ENCODE assay signal across 39 mouse cellular contexts in the genomic region with DNA sequence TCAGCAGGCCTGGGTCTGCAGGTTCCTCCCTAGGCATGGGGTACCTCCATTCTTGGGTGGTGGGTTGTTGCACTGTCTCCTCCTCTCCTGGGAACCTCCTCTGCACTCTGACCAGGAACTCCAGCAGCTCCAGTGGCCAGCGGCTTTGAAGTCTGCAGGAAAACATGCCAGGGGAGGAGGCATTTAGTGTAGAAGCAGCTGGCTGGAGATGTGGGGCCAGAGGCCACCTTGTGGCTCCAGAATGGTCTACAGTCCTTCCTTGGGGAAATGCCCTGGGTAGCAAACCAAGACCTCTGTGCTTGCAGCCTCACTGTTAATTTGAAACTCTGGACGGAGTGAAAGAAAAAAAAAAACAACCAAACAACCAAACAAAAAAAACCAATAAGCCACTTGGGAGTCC. TPM values are rescaled to one million over a fixed set of nuclear protein-coding genes. Genes with fewer than 3 reads are reported as not detected.
DNase-seq lines count a peak whose midpoint lies in the region; ATAC-seq and TF ChIP-seq lines count a peak whose summit lies in the region.
"Had no signal": no experiment of that assay in that cellular context is flagged by ENCODE, and none has a peak within 500 bp of the region (broad histone marks: within the 10 kb centered on the region; RNA-seq: fewer than 3 reads in every experiment).

No protein-coding gene starts in this region.

- DNase-seq in forebrain, embryonic 11.5 days (ENCODE audit: low spot score) = peak; percentile 38
- peak; percentile 31 for DNase-seq in kidney, postnatal 0 days (ENCODE audit: low spot score)
- peak; percentile 81 for DNase-seq in liver, adult 2 months (ENCODE audit: extremely low read depth, low read depth, low spot score)
- no peak for DNase-seq in hindbrain, embryonic 14.5 days (ENCODE audit: low spot score)
- DNase-seq: adrenal gland, adult 8-10 months; cerebellum, adult 2 months; cerebellum, postnatal 25 days; gastrocnemius, adult 2 months; heart, postnatal 14 days; lung, adult 2 months; lung, postnatal 10 days; midbrain, embryonic 14.5 days; retina, postnatal 1 day; right cerebral cortex, postnatal 14 days; thymus, postnatal 14 days had no signal

- H3K4me2 ChIP-seq in forebrain, embryonic 11.5 days (ENCODE audit: low read depth, low read length, severe bottlenecking) = no peak overlapping the region
- no peak overlapping the region for H3K4me2 ChIP-seq in forebrain, embryonic 12.5 days
- H3K4me2 ChIP-seq in kidney, postnatal 0 days (ENCODE audit: low read length) = no peak overlapping the region
- H3K4me2 ChIP-seq in kidney, embryonic 16.5 days (replicated peaks; ENCODE audit: low read depth, low read length) = no peak overlapping the region
- H3K4me2 ChIP-seq in liver, embryonic 12.5 days = no peak overlapping the region
- no peak overlapping the region for H3K4me2 ChIP-seq in liver, embryonic 16.5 days (ENCODE audit: low read depth, low read length)
- no peak overlapping the region for H3K4me2 ChIP-seq in hindbrain, embryonic 14.5 days (replicated peaks)
- H3K4me2 ChIP-seq: embryonic facial prominence, embryonic 12.5 days; heart, embryonic 13.5 days; hindbrain, embryonic 12.5 days; kidney, embryonic 15.5 days; limb, embryonic 13.5 days; neural tube, embryonic 15.5 days; stomach, embryonic 15.5 days had no signal

- H3K4me1 ChIP-seq in forebrain, embryonic 11.5 days (replicated peaks; ENCODE audit: control insufficient read depth, insufficient read depth, low read length) = no peaks in the 10 kb centered on the region
- no peaks in the 10 kb centered on the region for H3K4me1 ChIP-seq in forebrain, embryonic 12.5 days
- H3K4me1 ChIP-seq in kidney, postnatal 0 days (replicated peaks; ENCODE audit: insufficient read depth, low read length) = no peaks in the 10 kb centered on the region
- no peaks in the 10 kb centered on the region for H3K4me1 ChIP-seq in kidney, embryonic 16.5 days (ENCODE audit: insufficient read depth, low read length)
- peaks cover 40% of the 10 kb centered on the region for H3K4me1 ChIP-seq in liver, adult 2 months (ENCODE audit: control insufficient read depth, insufficient read depth, low read length)
- H3K4me1 ChIP-seq in liver, embryonic 12.5 days = 0 out of 2 replicates have a peak, but pooled peaks cover 4% of the 10 kb centered on the region
- H3K4me1 ChIP-seq in liver, embryonic 16.5 days (ENCODE audit: control insufficient read depth, low read depth, low read length) = no peaks in the 10 kb centered on the region; the same call in 1 of the 2 replicates
- H3K4me1 ChIP-seq in hindbrain, embryonic 14.5 days (replicated peaks; ENCODE audit: control insufficient read depth, insufficient read depth, low read length) = no peaks in the 10 kb centered on the region
- H3K4me1 ChIP-seq: embryonic facial prominence, embryonic 12.5 days; hindbrain, embryonic 12.5 days; kidney, embryonic 15.5 days; limb, embryonic 13.5 days; neural tube, embryonic 15.5 days; stomach, embryonic 15.5 days had no signal

- H3K9ac ChIP-seq in forebrain, embryonic 11.5 days (ENCODE audit: low read length) = no peak overlapping the region
- no peak overlapping the region for H3K9ac ChIP-seq in forebrain, embryonic 12.5 days
- H3K9ac ChIP-seq in kidney, postnatal 0 days (ENCODE audit: low read depth, low read length) = no peak overlapping the region
- H3K9ac ChIP-seq in kidney, embryonic 16.5 days (replicated peaks; ENCODE audit: low read length) = no peak overlapping the region
- peak overlapping the region; percentile 49 for H3K9ac ChIP-seq in liver, adult 2 months (ENCODE audit: low read depth, low read length)
- H3K9ac ChIP-seq in liver, embryonic 12.5 days = no peak overlapping the region
- no peak overlapping the region for H3K9ac ChIP-seq in liver, embryonic 16.5 days (ENCODE audit: low read depth, low read length)
- no peak overlapping the region for H3K9ac ChIP-seq in hindbrain, embryonic 14.5 days
- H3K9ac ChIP-seq: embryonic facial prominence, embryonic 12.5 days; heart, embryonic 13.5 days; hindbrain, embryonic 12.5 days; kidney, embryonic 15.5 days; limb, embryonic 13.5 days; neural tube, embryonic 15.5 days; stomach, embryonic 15.5 days had no signal

- TF ChIP-seq POLR2A in liver, adult 2 months (IDR thresholded peaks at IDR 0.05; ENCODE audit: extremely low read depth, insufficient read depth, low read length) = no peak

- H3K79me2 ChIP-seq in liver, adult 2 months (ENCODE audit: control insufficient read depth, insufficient read depth, low read length) = peaks cover under 1% of the 10 kb centered on the region; the same call in 1 of the 2 replicates

- no peaks in the 10 kb centered on the region for H3K27me3 ChIP-seq in forebrain, embryonic 11.5 days (ENCODE audit: control insufficient read depth, insufficient read depth, low read length)
- no peaks in the 10 kb centered on the region for H3K27me3 ChIP-seq in forebrain, embryonic 12.5 days
- H3K27me3 ChIP-seq in kidney, postnatal 0 days (ENCODE audit: insufficient read depth, low read length) = no peaks in the 10 kb centered on the region
- no peaks in the 10 kb centered on the region for H3K27me3 ChIP-seq in kidney, embryonic 16.5 days (ENCODE audit: insufficient read depth, low read length)
- H3K27me3 ChIP-seq in liver, adult 2 months (ENCODE audit: control insufficient read depth, insufficient read depth, low read length) = no peaks in the 10 kb centered on the region
- H3K27me3 ChIP-seq in liver, embryonic 12.5 days (replicated peaks) = no peaks in the 10 kb centered on the region
- no peaks in the 10 kb centered on the region for H3K27me3 ChIP-seq in liver, embryonic 16.5 days (ENCODE audit: control insufficient read depth, insufficient read depth, low read depth, low read length)
- no peaks in the 10 kb centered on the region for H3K27me3 ChIP-seq in hindbrain, embryonic 14.5 days (ENCODE audit: control insufficient read depth, insufficient read depth, low read length)
- H3K27me3 ChIP-seq: embryonic facial prominence, embryonic 12.5 days; hindbrain, embryonic 12.5 days; kidney, embryonic 15.5 days; limb, embryonic 13.5 days; neural tube, embryonic 15.5 days; stomach, embryonic 15.5 days had no signal

- peak; percentile 53; the same call in 1 of the 2 replicates for TF ChIP-seq CTCF in kidney, postnatal 0 days (IDR thresholded peaks at IDR 0.05; ENCODE audit: low read depth)
- peak; percentile 47 for TF ChIP-seq CTCF in liver, adult 2 months (IDR thresholded peaks at IDR 0.05; ENCODE audit: low read depth, low read length)

- H3K9me3 ChIP-seq in forebrain, embryonic 11.5 days (ENCODE audit: control insufficient read depth, low read length) = no peaks in the 10 kb centered on the region
- no peaks in the 10 kb centered on the region for H3K9me3 ChIP-seq in forebrain, embryonic 12.5 days
- no peaks in the 10 kb centered on the region for H3K9me3 ChIP-seq in kidney, postnatal 0 days (replicated peaks; ENCODE audit: low read length)
- H3K9me3 ChIP-seq in kidney, embryonic 16.5 days (ENCODE audit: low read length) = no peaks in the 10 kb centered on the region
- no peaks in the 10 kb centered on the region; the same call in 1 of the 2 replicates for H3K9me3 ChIP-seq in liver, embryonic 12.5 days (replicated peaks)
- H3K9me3 ChIP-seq in liver, embryonic 16.5 days (replicated peaks; ENCODE audit: control insufficient read depth, low read length) = no peaks in the 10 kb centered on the region
- no peaks in the 10 kb centered on the region for H3K9me3 ChIP-seq in hindbrain, embryonic 14.5 days (ENCODE audit: control insufficient read depth, low read length)
- H3K9me3 ChIP-seq: embryonic facial prominence, embryonic 12.5 days; heart, embryonic 13.5 days; hindbrain, embryonic 12.5 days; kidney, embryonic 15.5 days; limb, embryonic 13.5 days; neural tube, embryonic 15.5 days; stomach, embryonic 15.5 days had no signal

- no peak overlapping the region for H3K4me3 ChIP-seq in forebrain, embryonic 11.5 days (ENCODE audit: low read depth, low read length)
- no peak overlapping the region for H3K4me3 ChIP-seq in forebrain, embryonic 12.5 days (replicated peaks)
- no peak overlapping the region for H3K4me3 ChIP-seq in kidney, postnatal 0 days (replicated peaks; ENCODE audit: low read depth, low read length)
- H3K4me3 ChIP-seq in kidney, embryonic 16.5 days (ENCODE audit: low read length) = no peak overlapping the region
- H3K4me3 ChIP-seq in liver, adult 2 months (ENCODE audit: insufficient read depth, low read depth, low read length) = no peak overlapping the region
- no peak overlapping the region for H3K4me3 ChIP-seq in liver, embryonic 12.5 days
- H3K4me3 ChIP-seq in liver, embryonic 16.5 days (ENCODE audit: low read depth, low read length) = no peak overlapping the region
- H3K4me3 ChIP-seq in hindbrain, embryonic 14.5 days (replicated peaks; ENCODE audit: low read length) = no peak overlapping the region
- H3K4me3 ChIP-seq: embryonic facial prominence, embryonic 12.5 days; gastrocnemius, adult 2 months; heart, embryonic 13.5 days; hindbrain, embryonic 12.5 days; kidney, embryonic 15.5 days; limb, embryonic 13.5 days; neural tube, embryonic 15.5 days; stomach, embryonic 15.5 days had no signal

- no peak overlapping the region for H3K27ac ChIP-seq in forebrain, embryonic 11.5 days (ENCODE audit: low read depth, low read length)
- no peak overlapping the region for H3K27ac ChIP-seq in forebrain, embryonic 12.5 days
- H3K27ac ChIP-seq in kidney, postnatal 0 days = no peak overlapping the region
- no peak overlapping the region for H3K27ac ChIP-seq in kidney, embryonic 16.5 days (ENCODE audit: low read length)
- H3K27ac ChIP-seq in liver, adult 2 months (replicated peaks; ENCODE audit: insufficient read depth, low read depth, low read length) = peak overlapping the region; percentile 91
- no peak overlapping the region for H3K27ac ChIP-seq in liver, embryonic 12.5 days
- H3K27ac ChIP-seq in liver, embryonic 16.5 days (ENCODE audit: low read length) = peak overlapping the region; percentile 40
- H3K27ac ChIP-seq in hindbrain, embryonic 14.5 days = no peak overlapping the region
- H3K27ac ChIP-seq: embryonic facial prominence, embryonic 12.5 days; gastrocnemius, adult 2 months; heart, embryonic 13.5 days; hindbrain, embryonic 12.5 days; kidney, embryonic 15.5 days; limb, embryonic 13.5 days; macrophage; neural tube, embryonic 15.5 days; stomach, embryonic 15.5 days had no signal

- H3K36me3 ChIP-seq in forebrain, embryonic 11.5 days (ENCODE audit: control insufficient read depth, insufficient read depth, low read length) = no peaks in the 10 kb centered on the region
- H3K36me3 ChIP-seq in forebrain, embryonic 12.5 days (replicated peaks) = no peaks in the 10 kb centered on the region
- H3K36me3 ChIP-seq in kidney, postnatal 0 days (ENCODE audit: insufficient read depth, low read length) = no peaks in the 10 kb centered on the region
- no peaks in the 10 kb centered on the region for H3K36me3 ChIP-seq in kidney, embryonic 16.5 days (ENCODE audit: insufficient read depth, low read length)
- peaks cover 35% of the 10 kb centered on the region for H3K36me3 ChIP-seq in liver, adult 2 months (ENCODE audit: control insufficient read depth, insufficient read depth, low read length)
- no peaks in the 10 kb centered on the region for H3K36me3 ChIP-seq in liver, embryonic 12.5 days
- no peaks in the 10 kb centered on the region; the same call in 1 of the 2 replicates for H3K36me3 ChIP-seq in liver, embryonic 16.5 days (ENCODE audit: control insufficient read depth, insufficient read depth)
- H3K36me3 ChIP-seq in hindbrain, embryonic 14.5 days (replicated peaks; ENCODE audit: control insufficient read depth, insufficient read depth) = no peaks in the 10 kb centered on the region
- H3K36me3 ChIP-seq: embryonic facial prominence, embryonic 12.5 days; G1E; heart, embryonic 13.5 days; hindbrain, embryonic 12.5 days; kidney, embryonic 15.5 days; limb, embryonic 13.5 days; neural tube, embryonic 15.5 days; stomach, embryonic 15.5 days had no signal

- 73% methylated on average over 2 of the region's 2 CpGs for WGBS in forebrain, embryonic 11.5 days
- WGBS in forebrain, embryonic 12.5 days = 56% methylated on average over 2 of the region's 2 CpGs
- 33% methylated on average over 2 of the region's 2 CpGs for WGBS in kidney, postnatal 0 days
- 48% methylated on average over 2 of the region's 2 CpGs for WGBS in kidney, embryonic 16.5 days
- 23% methylated on average over 2 of the region's 2 CpGs for WGBS in liver, adult 2 months
- WGBS in liver, embryonic 12.5 days (ENCODE audit: insufficient replicate concordance) = 28% methylated on average over 2 of the region's 2 CpGs
- 45% methylated on average over 2 of the region's 2 CpGs for WGBS in liver, embryonic 16.5 days (ENCODE audit: insufficient replicate concordance)
- WGBS in hindbrain, embryonic 14.5 days = 56% methylated on average over 2 of the region's 2 CpGs

- ATAC-seq in forebrain, embryonic 11.5 days (replicated peaks; ENCODE audit: low FRiP score) = no peak
- ATAC-seq in forebrain, embryonic 12.5 days (ENCODE audit: low FRiP score) = no peak
- ATAC-seq in kidney, postnatal 0 days (replicated peaks; ENCODE audit: low FRiP score, low read depth) = no peak
- ATAC-seq in kidney, embryonic 16.5 days (ENCODE audit: low FRiP score, low TSS enrichment) = no peak
- no peak for ATAC-seq in liver, embryonic 12.5 days
- ATAC-seq in liver, embryonic 16.5 days (ENCODE audit: low read depth) = no peak
- ATAC-seq in hindbrain, embryonic 14.5 days (ENCODE audit: low FRiP score) = no peak
- ATAC-seq: forebrain, embryonic 16.5 days had no signal

RNA-seq across cellular contexts. Expression of a gene that starts 39.6 kb away (rescaled TPM):
- polyA plus RNA-seq in forebrain, embryonic 11.5 days (2014; fragmentation: Nextera tagmentation; extraction: Ambion mirVana) = not detected in 2 replicates
- polyA plus RNA-seq in forebrain, embryonic 12.5 days (2016; fragmentation: Nextera tagmentation; extraction: Ambion mirVana) = not detected in 2 replicates
- polyA plus RNA-seq in kidney, postnatal 0 days (2015; fragmentation: Nextera tagmentation; extraction: Ambion mirVana) = not detected in 2 replicates
- not detected in 2 replicates for polyA plus RNA-seq in kidney, embryonic 16.5 days (2015; fragmentation: Nextera tagmentation; extraction: Ambion mirVana)
- total RNA-seq in liver, adult 2 months (2014; rRNA removed) = not detected in 2 replicates
- polyA plus RNA-seq in liver, adult 2 months (2012; rRNA removed) = not detected in 2 replicates
- polyA plus RNA-seq in liver, embryonic 12.5 days (2016; fragmentation: Nextera tagmentation; extraction: Ambion mirVana) = not detected in 2 replicates
- not detected in 2 replicates for polyA plus RNA-seq in liver, embryonic 16.5 days (2015; fragmentation: Nextera tagmentation; extraction: Ambion mirVana)
- not detected in 2 replicates for polyA plus RNA-seq in hindbrain, embryonic 14.5 days (2014; fragmentation: Nextera tagmentation; extraction: Ambion mirVana)
- total RNA-seq: adrenal gland, adult 8-10 months; adrenal gland, postnatal 4 days; G1E; gastrocnemius, adult 2 months; gastrocnemius, postnatal 4 days; heart, adult 8-10 months; heart, postnatal 14 days; layer of hippocampus, adult 18-20 months; layer of hippocampus, postnatal 14 days; left cerebral cortex, adult 8-10 months; left cerebral cortex, postnatal 36 days; megakaryocyte-erythroid progenitor cell, adult 5-6 weeks had no signal
- polyA plus RNA-seq: cerebellum, adult 2 months; embryonic facial prominence, embryonic 12.5 days; forebrain, embryonic 16.5 days; G1E; heart, embryonic 13.5 days; hindbrain, embryonic 12.5 days; kidney, embryonic 15.5 days; limb, embryonic 13.5 days; lung, adult 2 months; macrophage; midbrain, embryonic 14.5 days; neural tube, embryonic 15.5 days; small intestine, adult 2 months; stomach, embryonic 15.5 days; urinary bladder, adult 2 months had no signal

RNA-seq across cellular contexts. Expression of a gene that starts 51.4 kb away (rescaled TPM):
- not detected in 2 replicates for polyA plus RNA-seq in forebrain, embryonic 11.5 days (2014; fragmentation: Nextera tagmentation; extraction: Ambion mirVana)
- polyA plus RNA-seq in forebrain, embryonic 12.5 days (2016; fragmentation: Nextera tagmentation; extraction: Ambion mirVana) = 0.09 TPM in 1 of 2 replicates, not detected in the other
- polyA plus RNA-seq in kidney, postnatal 0 days (2015; fragmentation: Nextera tagmentation; extraction: Ambion mirVana) = not detected in 2 replicates
- 0.20 and 0.36 TPM in 2 replicates for polyA plus RNA-seq in kidney, embryonic 16.5 days (2015; fragmentation: Nextera tagmentation; extraction: Ambion mirVana)
- total RNA-seq in liver, adult 2 months (2014; rRNA removed) = 244 and 263 TPM in 2 replicates
- polyA plus RNA-seq in liver, adult 2 months (2012; rRNA removed) = 62.9 and 83.5 TPM in 2 replicates
- polyA plus RNA-seq in liver, embryonic 12.5 days (2016; fragmentation: Nextera tagmentation; extraction: Ambion mirVana) = 5.3 and 5.7 TPM in 2 replicates
- 76.4 and 95.1 TPM in 2 replicates for polyA plus RNA-seq in liver, embryonic 16.5 days (2015; fragmentation: Nextera tagmentation; extraction: Ambion mirVana)
- 0.23 and 0.28 TPM in 2 replicates for polyA plus RNA-seq in hindbrain, embryonic 14.5 days (2014; fragmentation: Nextera tagmentation; extraction: Ambion mirVana)
- total RNA-seq: gastrocnemius, adult 2 months; heart, adult 8-10 months; heart, postnatal 14 days; layer of hippocampus, adult 18-20 months; left cerebral cortex, postnatal 36 days; megakaryocyte-erythroid progenitor cell, adult 5-6 weeks had no signal
- polyA plus RNA-seq: cerebellum, adult 2 months; G1E; hindbrain, embryonic 12.5 days; limb, embryonic 13.5 days; lung, adult 2 months; macrophage; midbrain, embryonic 14.5 days; small intestine, adult 2 months; urinary bladder, adult 2 months had no signal

RNA-seq across cellular contexts. Expression of a gene that starts 58.7 kb away (rescaled TPM):
- polyA plus RNA-seq in forebrain, embryonic 11.5 days (2014; fragmentation: Nextera tagmentation; extraction: Ambion mirVana) = not detected in 2 replicates
- polyA plus RNA-seq in forebrain, embryonic 12.5 days (2016; fragmentation: Nextera tagmentation; extraction: Ambion mirVana) = not detected in 2 replicates
- polyA plus RNA-seq in kidney, postnatal 0 days (2015; fragmentation: Nextera tagmentation; extraction: Ambion mirVana) = 0.09 and 0.37 TPM in 2 replicates
- polyA plus RNA-seq in kidney, embryonic 16.5 days (2015; fragmentation: Nextera tagmentation; extraction: Ambion mirVana) = 0.31 and 0.32 TPM in 2 replicates
- total RNA-seq in liver, adult 2 months (2014; rRNA removed) = 231 and 250 TPM in 2 replicates
- 56.6 and 71.3 TPM in 2 replicates for polyA plus RNA-seq in liver, adult 2 months (2012; rRNA removed)
- 7.3 and 7.4 TPM in 2 replicates for polyA plus RNA-seq in liver, embryonic 12.5 days (2016; fragmentation: Nextera tagmentation; extraction: Ambion mirVana)
- polyA plus RNA-seq in liver, embryonic 16.5 days (2015; fragmentation: Nextera tagmentation; extraction: Ambion mirVana) = 15.8 and 16.0 TPM in 2 replicates
- polyA plus RNA-seq in hindbrain, embryonic 14.5 days (2014; fragmentation: Nextera tagmentation; extraction: Ambion mirVana) = 0.05 TPM in 1 of 2 replicates, not detected in the other
- total RNA-seq: G1E; gastrocnemius, adult 2 months; heart, adult 8-10 months; heart, postnatal 14 days; layer of hippocampus, adult 18-20 months; layer of hippocampus, postnatal 14 days; left cerebral cortex, postnatal 36 days; megakaryocyte-erythroid progenitor cell, adult 5-6 weeks had no signal
- polyA plus RNA-seq: embryonic facial prominence, embryonic 12.5 days; forebrain, embryonic 16.5 days; G1E; heart, embryonic 13.5 days; hindbrain, embryonic 12.5 days; limb, embryonic 13.5 days; lung, adult 2 months; macrophage; midbrain, embryonic 14.5 days; urinary bladder, adult 2 months had no signal

Comparison
In these comparisons a context has a peak if more than half of its experiments do, and no peak if none do; other contexts are left out.
1. H3K27ac ChIP-seq: peak in liver, adult 2 months (single experiment) and liver, embryonic 16.5 days (single experiment); none in forebrain, embryonic 11.5 days (single experiment), forebrain, embryonic 12.5 days (single experiment), kidney, postnatal 0 days (single experiment), kidney, embryonic 16.5 days (single experiment), liver, embryonic 12.5 days (single experiment) and hindbrain, embryonic 14.5 days (single experiment).